Mouse (Mus musculus) mesoderm, embryonic 11.5 days (tissue): ENCODE results near the gene Ifna11.
A peak's percentile ranks its signal among the peaks of the same experiment; 100 is the strongest.
"Not testable (repeated sequence)": the region's sequence is repeated elsewhere in the genome, so short reads cannot be mapped to it uniquely, and the experiment has no call there.

ENCODE experiments used
- DNase-seq: peaks from one replicate; pipeline ENCODE4 v3.0.0-alpha.2; 2012; ENCODE audit warnings: low read depth, low spot score

Gene Ifna11

DNA sequence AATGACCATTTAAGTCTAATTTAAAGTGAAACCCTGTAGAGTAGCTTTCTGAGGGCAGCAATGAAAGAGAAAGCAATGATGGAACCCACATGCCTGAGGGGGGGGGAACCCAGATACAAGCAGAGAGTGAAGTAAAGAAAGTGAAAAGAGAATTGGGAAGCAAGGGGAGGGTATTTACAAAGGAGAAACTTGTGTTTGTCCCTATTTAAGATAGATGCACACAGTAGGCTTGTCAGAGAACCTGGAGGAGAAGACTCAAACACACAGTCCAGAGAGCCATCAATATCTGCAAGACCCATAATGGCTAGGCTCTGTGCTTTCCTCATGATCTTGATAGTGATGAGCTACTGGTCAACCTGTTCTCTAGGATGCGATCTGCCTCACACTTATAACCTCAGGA lies at the start of gene Ifna11:
Gene Ifna11 (plus strand): TSS at position 301 of the 400 bp plus-strand sequence.
- DNase-seq = no peak

DNA sequence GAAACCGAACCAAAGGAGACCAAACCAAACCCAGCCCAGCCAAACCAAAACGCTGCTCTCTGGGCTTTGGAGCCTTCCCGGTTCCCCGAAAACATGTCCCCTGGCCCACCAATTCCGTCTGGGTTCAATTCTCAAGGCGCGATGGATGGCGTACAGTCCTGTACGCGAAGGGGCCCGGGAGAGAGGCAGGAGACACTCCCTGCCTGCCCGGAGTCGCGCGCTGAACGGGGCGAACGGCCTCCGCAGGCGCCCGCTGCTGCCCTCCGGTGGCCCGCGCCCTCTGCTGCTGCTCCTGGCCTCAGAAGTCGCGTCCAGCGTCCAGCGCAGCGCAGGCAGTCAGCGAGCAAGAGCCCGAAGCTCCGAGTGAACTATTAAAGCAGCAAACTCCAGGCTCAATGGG lies 46.2 kb upstream of the Ifna11 start, which contains the start of gene Gm13290:
Gene Gm13290 (plus strand): TSS at position 301 of the 400 bp plus-strand sequence.
- not testable (repeated sequence) for DNase-seq

DNA sequence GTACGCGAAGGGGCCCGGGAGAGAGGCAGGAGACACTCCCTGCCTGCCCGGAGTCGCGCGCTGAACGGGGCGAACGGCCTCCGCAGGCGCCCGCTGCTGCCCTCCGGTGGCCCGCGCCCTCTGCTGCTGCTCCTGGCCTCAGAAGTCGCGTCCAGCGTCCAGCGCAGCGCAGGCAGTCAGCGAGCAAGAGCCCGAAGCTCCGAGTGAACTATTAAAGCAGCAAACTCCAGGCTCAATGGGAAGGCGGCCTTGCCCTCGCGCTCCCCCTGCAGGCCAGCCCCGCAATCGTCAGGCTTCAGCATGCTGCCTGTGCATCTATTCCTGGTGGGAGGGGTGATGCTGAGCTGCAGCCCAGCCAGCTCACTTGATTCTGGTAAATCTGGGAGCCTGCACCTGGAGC lies 43.1 kb upstream of the Ifna11 start, which contains the start of gene Gm13289:
Gene Gm13289 (plus strand): TSS at position 301 of the 400 bp plus-strand sequence.
- DNase-seq = not testable (repeated sequence)

DNA sequence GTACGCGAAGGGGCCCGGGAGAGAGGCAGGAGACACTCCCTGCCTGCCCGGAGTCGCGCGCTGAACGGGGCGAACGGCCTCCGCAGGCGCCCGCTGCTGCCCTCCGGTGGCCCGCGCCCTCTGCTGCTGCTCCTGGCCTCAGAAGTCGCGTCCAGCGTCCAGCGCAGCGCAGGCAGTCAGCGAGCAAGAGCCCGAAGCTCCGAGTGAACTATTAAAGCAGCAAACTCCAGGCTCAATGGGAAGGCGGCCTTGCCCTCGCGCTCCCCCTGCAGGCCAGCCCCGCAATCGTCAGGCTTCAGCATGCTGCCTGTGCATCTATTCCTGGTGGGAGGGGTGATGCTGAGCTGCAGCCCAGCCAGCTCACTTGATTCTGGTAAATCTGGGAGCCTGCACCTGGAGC lies 40.2 kb upstream of the Ifna11 start, which contains the start of gene Gm13272:
Gene Gm13272 (plus strand): TSS at position 301 of the 400 bp plus-strand sequence.
- DNase-seq = not testable (repeated sequence)

DNA sequence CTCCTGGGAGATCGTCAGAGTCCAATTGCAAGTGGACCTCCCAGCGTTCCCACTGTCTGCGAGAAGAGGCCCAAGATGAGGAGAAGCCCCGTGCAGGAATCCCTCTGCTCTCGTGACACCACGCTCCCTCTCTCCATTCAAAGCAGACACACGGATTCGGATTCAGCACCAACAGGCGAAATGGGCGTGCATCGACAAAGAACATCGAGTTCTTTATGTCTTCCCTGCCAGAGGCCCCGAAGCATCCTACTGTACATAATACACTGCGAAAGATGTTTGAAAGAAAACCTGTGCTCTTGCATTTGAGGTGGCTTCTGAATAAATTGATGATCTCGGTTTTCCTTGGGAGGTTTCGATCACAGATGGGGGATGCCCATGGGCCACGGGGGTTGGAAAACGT lies 39.4 kb upstream of the Ifna11 start:
- DNase-seq = not testable (repeated sequence)

DNA sequence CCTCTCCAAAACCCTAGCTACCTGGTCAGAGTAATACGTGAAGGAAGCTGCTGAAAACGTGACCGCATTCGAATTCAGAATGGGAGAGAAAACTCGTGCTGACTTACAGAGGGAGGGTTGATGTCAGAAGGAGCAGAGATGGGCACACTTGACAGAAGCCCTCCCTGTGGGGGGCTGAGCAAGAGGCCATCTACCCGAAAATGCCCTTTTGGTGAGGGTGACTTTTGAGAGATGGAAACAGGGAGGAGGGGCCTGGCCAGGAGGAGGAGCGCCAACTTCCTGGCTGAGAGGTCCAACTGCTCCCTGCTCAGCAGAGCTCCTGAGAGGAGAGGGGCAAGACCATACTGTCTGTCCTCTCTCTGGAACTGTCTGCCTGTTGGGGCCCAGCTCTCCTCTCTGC lies 37.9 kb upstream of the Ifna11 start, which contains the start of gene Ifnz:
Gene Ifnz (plus strand): TSS at position 301 of the 400 bp plus-strand sequence.
- DNase-seq = not testable (repeated sequence)

GRCm38 (mm10) chr4:88782335-88782734 lies 37.4 kb upstream of the Ifna11 start:
- not testable (repeated sequence) for DNase-seq

GRCm38 (mm10) chr4:88785409-88785808 lies 34.4 kb upstream of the Ifna11 start, which contains the start of gene Gm13276:
Gm13276 (plus strand) TSS chr4:88785709.
- not testable (repeated sequence) for DNase-seq

DNA sequence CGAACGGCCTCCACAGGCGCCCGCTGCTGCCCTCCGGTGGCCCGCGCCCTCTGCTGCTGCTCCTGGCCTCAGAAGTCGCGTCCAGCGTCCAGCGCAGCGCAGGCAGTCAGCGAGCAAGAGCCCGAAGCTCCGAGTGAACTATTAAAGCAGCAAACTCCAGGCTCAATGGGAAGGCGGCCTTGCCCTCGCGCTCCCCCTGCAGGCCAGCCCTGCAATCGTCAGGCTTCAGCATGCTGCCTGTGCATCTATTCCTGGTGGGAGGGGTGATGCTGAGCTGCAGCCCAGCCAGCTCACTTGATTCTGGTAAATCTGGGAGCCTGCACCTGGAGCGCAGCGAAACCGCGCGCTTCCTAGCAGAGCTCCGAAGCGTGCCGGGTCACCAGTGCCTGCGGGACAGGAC lies 31.4 kb upstream of the Ifna11 start, which contains the start of gene Gm13277:
Gene Gm13277 (plus strand): TSS at position 231 of the 400 bp plus-strand sequence.
- not testable (repeated sequence) for DNase-seq

DNA sequence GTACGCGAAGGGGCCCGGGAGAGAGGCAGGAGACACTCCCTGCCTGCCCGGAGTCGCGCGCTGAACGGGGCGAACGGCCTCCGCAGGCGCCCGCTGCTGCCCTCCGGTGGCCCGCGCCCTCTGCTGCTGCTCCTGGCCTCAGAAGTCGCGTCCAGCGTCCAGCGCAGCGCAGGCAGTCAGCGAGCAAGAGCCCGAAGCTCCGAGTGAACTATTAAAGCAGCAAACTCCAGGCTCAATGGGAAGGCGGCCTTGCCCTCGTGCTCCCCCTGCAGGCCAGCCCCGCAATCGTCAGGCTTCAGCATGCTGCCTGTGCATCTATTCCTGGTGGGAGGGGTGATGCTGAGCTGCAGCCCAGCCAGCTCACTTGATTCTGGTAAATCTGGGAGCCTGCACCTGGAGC lies 28.5 kb upstream of the Ifna11 start, which contains the start of gene Gm13278:
Gene Gm13278 (plus strand): TSS at position 301 of the 400 bp plus-strand sequence.
- not testable (repeated sequence) for DNase-seq

- not testable (repeated sequence) for DNase-seq
Observed at GRCm38 (mm10) chr4:88793936-88794675, 25.7 kb upstream of the Ifna11 start, which contains the start of gene Gm13275. Gm13275 (plus strand) TSS chr4:88794487.

GRCm38 (mm10) chr4:88797097-88797496 lies 22.7 kb upstream of the Ifna11 start, which contains the start of gene Gm13279:
Gm13279 (plus strand) TSS chr4:88797397.
- DNase-seq = not testable (repeated sequence)

DNA sequence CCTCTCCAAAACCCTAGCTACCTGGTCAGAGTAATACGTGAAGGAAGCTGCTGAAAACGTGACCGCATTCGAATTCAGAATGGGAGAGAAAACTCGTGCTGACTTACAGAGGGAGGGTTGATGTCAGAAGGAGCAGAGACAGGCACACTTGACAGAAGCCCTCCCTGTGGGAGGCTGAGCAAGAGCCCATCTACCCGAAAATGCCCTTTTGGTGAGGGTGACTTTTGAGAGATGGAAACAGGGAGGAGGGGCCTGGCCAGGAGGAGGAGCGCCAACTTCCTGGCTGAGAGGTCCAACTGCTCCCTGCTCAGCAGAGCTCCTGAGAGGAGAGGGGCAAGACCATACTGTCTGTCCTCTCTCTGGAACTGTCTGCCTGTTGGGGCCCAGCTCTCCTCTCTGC lies 20.4 kb upstream of the Ifna11 start, which contains the start of gene Gm13285:
Gene Gm13285 (plus strand): TSS at position 301 of the 400 bp plus-strand sequence.
- DNase-seq = not testable (repeated sequence)

GRCm38 (mm10) chr4:88802954-88803353 lies 16.8 kb upstream of the Ifna11 start, which contains the start of gene Gm13287:
Gm13287 (plus strand) TSS chr4:88803254.
- not testable (repeated sequence) for DNase-seq

DNA sequence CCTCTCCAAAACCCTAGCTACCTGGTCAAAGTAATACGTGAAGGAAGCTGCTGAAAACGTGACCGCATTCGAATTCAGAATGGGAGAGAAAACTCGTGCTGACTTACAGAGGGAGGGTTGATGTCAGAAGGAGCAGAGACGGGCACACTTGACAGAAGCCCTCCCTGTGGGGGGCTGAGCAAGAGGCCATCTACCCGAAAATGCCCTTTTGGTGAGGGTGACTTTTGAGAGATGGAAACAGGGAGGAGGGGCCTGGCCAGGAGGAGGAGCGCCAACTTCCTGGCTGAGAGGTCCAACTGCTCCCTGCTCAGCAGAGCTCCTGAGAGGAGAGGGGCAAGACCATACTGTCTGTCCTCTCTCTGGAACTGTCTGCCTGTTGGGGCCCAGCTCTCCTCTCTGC lies 14.5 kb upstream of the Ifna11 start, which contains the start of gene Gm13288:
Gene Gm13288 (plus strand): TSS at position 301 of the 400 bp plus-strand sequence.
- DNase-seq = not testable (repeated sequence)

GRCm38 (mm10) chr4:88805761-88806160 lies 14.0 kb upstream of the Ifna11 start:
- DNase-seq = not testable (repeated sequence)

DNA sequence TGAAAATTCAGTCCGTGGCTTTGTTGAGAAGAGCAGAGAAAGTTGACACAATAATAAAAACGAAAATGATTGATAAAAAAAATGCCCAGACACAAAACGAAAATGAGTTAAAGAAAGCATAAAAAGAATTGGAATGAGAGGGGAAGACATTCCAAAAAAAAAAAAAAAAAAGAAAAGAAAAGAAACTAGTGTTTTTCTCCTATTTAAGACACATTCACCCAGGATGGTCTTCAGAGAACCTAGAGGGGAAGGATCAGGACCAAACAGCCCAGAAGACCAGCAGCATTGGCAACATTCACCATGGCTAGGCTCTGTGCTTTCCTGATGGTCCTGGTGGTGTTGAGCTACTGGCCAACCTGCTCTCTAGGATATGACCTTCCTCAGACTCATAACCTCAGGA lies 3.8 kb upstream of the Ifna11 start, which contains the start of gene Ifna7:
Gene Ifna7 (plus strand): TSS at position 301 of the 400 bp plus-strand sequence.
- DNase-seq = no peak

- DNase-seq = peak; percentile 4
Observed at GRCm38 (mm10) chr4:88822995-88823394, 3.2 kb downstream of the Ifna11 start.

GRCm38 (mm10) chr4:88827116-88827515 lies 7.4 kb downstream of the Ifna11 start, which contains the start of gene Ifna6:
Ifna6 (plus strand) TSS chr4:88827416.
- DNase-seq = not testable (repeated sequence)

GRCm38 (mm10) chr4:88830523-88830922 lies 10.8 kb downstream of the Ifna11 start:
- peak; percentile 16 for DNase-seq

GRCm38 (mm10) chr4:88835225-88835624 lies 15.5 kb downstream of the Ifna11 start, which contains the start of gene Ifna5:
Ifna5 (plus strand) TSS chr4:88835525.
- DNase-seq = not testable (repeated sequence)

DNA sequence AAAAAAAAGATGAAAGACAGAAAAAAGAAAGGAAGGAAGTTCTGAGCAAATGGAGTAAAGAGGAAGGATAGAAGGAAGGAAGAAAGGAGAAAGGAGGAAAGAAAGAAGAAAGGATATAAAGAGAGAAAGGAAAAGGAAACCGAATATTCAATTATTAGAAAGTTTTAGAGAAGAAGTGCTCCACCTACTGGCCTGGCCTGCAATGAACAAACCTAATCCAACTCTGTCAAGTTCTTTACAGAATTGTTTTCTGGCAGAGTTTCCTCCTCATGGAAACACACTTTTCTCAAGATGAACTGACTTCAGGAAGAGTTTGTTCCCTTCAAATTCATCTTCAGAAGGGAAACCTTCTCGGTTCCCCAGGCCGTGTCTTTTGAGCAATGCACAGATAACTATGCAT lies 19.1 kb downstream of the Ifna11 start:
- no peak for DNase-seq
